Mouse (Mus musculus) inflammation-experienced regulatory T-cells, adult 6 months (primary cell): ENCODE data around the gene Dach2. TPM values are rescaled to one million over a fixed set of nuclear protein-coding genes. Genes with fewer than 3 reads are reported as not detected.
"Not testable (repeated sequence)": the region's sequence is repeated elsewhere in the genome, so short reads cannot be mapped to it uniquely, and the experiment has no call there.

Experiments used
- ATAC-seq: one replicate; pipeline ENCODE4 v1.8.0; 2017
- polyA plus RNA-seq, 3 experiments: library from polyadenylated mRNA; unstranded; fragments of 100-300 nt; shearing (Covaris generic); gene quantifications; one replicate each; pipeline ENCODE4 v1.2.1; 2017

Dach2 gene
- polyA plus RNA-seq, result under 1 TPM in 1 of 3 experiments, not detected in 2; 0.15 TPM

- ATAC-seq, result peak; percentile 26
Measured at GRCm38 (mm10) chrX:113297404-113297803, at the start of gene Dach2. Gene Dach2, plus strand, starts transcription at chrX:113297510.

GRCm38 (mm10) chrX:113252427-113252826, 44.9 kb upstream of the Dach2 start:
- ATAC-seq, result not testable (repeated sequence)

- ATAC-seq, result peak; percentile 63
Measured at GRCm38 (mm10) chrX:113298031-113298430, 721 bp downstream of the Dach2 start.

GRCm38 (mm10) chrX:113298468-113298867, 1.2 kb downstream of the Dach2 start:
- no peak for ATAC-seq

- ATAC-seq, result no peak
Measured at GRCm38 (mm10) chrX:113304323-113304722, 7.0 kb downstream of the Dach2 start.

- no peak for ATAC-seq
Measured at GRCm38 (mm10) chrX:113338143-113338542, 40.8 kb downstream of the Dach2 start.

- ATAC-seq, result no peak
Measured at GRCm38 (mm10) chrX:113394417-113394816, 97.1 kb downstream of the Dach2 start.

- no peak for ATAC-seq
Measured at GRCm38 (mm10) chrX:113408756-113409155, 111.4 kb downstream of the Dach2 start.

GRCm38 (mm10) chrX:113421517-113422187, 124.3 kb downstream of the Dach2 start:
- ATAC-seq, result no peak

GRCm38 (mm10) chrX:113482131-113482530, 184.8 kb downstream of the Dach2 start:
- ATAC-seq, result no peak

GRCm38 (mm10) chrX:113545106-113545505, 247.8 kb downstream of the Dach2 start:
- ATAC-seq, result no peak

- ATAC-seq, result no peak
Measured at GRCm38 (mm10) chrX:113563897-113564296, 266.6 kb downstream of the Dach2 start.

GRCm38 (mm10) chrX:113666069-113666468, 368.8 kb downstream of the Dach2 start:
- no peak for ATAC-seq

GRCm38 (mm10) chrX:113687163-113687562, 389.9 kb downstream of the Dach2 start:
- ATAC-seq, result no peak

GRCm38 (mm10) chrX:113712363-113712762, 415.1 kb downstream of the Dach2 start:
- no peak for ATAC-seq

GRCm38 (mm10) chrX:113724124-113724523, 426.8 kb downstream of the Dach2 start:
- no peak for ATAC-seq

GRCm38 (mm10) chrX:113747122-113747521, 449.8 kb downstream of the Dach2 start:
- no peak for ATAC-seq

- ATAC-seq, result no peak
Measured at GRCm38 (mm10) chrX:113792264-113792663, 495.0 kb downstream of the Dach2 start.

- no peak for ATAC-seq
Measured at GRCm38 (mm10) chrX:113810369-113810768, 513.1 kb downstream of the Dach2 start.

GRCm38 (mm10) chrX:113826810-113827209, 529.5 kb downstream of the Dach2 start:
- ATAC-seq, result no peak

- no peak for ATAC-seq
Measured at GRCm38 (mm10) chrX:113833062-113833461, 535.8 kb downstream of the Dach2 start.

GRCm38 (mm10) chrX:113867835-113868495, 570.7 kb downstream of the Dach2 start:
- ATAC-seq, result peak; percentile 93
